In the genomic region with DNA sequence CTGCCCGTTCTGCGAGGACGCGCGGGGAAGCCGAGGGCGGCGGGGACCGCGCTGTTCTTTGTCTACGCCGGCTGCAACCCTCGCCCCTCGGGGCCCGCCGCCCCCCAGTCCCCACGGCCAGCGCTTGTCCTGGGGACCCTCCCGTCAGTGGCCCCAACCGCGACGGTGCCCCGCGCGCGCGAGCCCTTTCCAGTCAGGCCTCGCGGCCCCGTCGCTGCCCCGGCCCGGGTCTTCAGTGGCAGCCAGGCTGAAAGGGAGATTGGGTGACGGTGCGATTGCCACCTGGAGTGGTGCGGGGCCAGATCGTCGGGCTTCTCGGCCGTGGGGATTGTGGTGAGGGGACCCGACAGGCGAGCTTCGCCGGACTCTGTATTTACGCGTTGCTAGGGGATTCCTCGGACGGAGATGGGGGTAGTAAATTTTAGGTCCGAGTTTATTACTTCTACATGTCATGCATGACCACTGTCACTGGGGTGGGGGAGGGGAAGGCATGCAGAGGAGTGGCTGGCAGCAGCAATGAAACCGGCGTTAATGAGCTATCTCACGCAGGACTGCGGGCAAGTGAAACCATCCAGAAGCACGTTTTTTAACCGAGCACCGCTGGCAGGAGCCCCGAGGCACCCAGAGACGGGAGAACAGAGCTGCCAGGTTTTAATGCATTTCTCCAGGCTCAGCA, we compare ENCODE assay signal across 9 mouse cellular contexts. TPM values are rescaled to one million over a fixed set of nuclear protein-coding genes. Genes with fewer than 3 reads are reported as not detected.
DNase-seq lines count a peak whose midpoint lies in the region; ATAC-seq lines count a peak whose summit lies in the region.
"Had no signal": no experiment of that assay in that cellular context is flagged by ENCODE, and none has a peak within 500 bp of the region (broad histone marks: within the 10 kb centered on the region; RNA-seq: fewer than 3 reads in every experiment).

No protein-coding gene starts in this region.

- H3K4me2 ChIP-seq in lung, embryonic 15.5 days, result peak overlapping the region; percentile 91
- H3K4me2 ChIP-seq in neural tube, embryonic 13.5 days, result peak overlapping the region; percentile 89

- under 1% methylated on average over 51 of the region's 58 CpGs for WGBS in lung, embryonic 15.5 days
- under 1% methylated on average over 58 of the region's 58 CpGs for WGBS in neural tube, embryonic 13.5 days

- DNase-seq in lung, adult 18-20 months, result no peak
- DNase-seq in cerebellum, adult 9-11 months, result peak; percentile 80
- DNase-seq in forelimb bud, embryonic 11.5 days (ENCODE audit: low read depth, low spot score), result peak; percentile 25
- DNase-seq in kidney, postnatal 36 days, result peak; percentile 8 to 53
- DNase-seq in ovary, postnatal 10 days (ENCODE audit: low spot score), result no peak
- DNase-seq in gastrocnemius, postnatal 25 days, result no peak

- no peak overlapping the region for H3K9ac ChIP-seq in lung, embryonic 15.5 days
- H3K9ac ChIP-seq in neural tube, embryonic 13.5 days, result peak overlapping the region; percentile 88

- H3K4me1 ChIP-seq in lung, embryonic 15.5 days, result peaks cover 17% of the 10 kb centered on the region
- peaks cover 38% of the 10 kb centered on the region for H3K4me1 ChIP-seq in neural tube, embryonic 13.5 days (replicated peaks)

- H3K27ac ChIP-seq in lung, embryonic 15.5 days, result no peak overlapping the region
- H3K27ac ChIP-seq in neural tube, embryonic 13.5 days (replicated peaks), result peak overlapping the region; percentile 96

- no peaks in the 10 kb centered on the region for H3K9me3 ChIP-seq in lung, embryonic 15.5 days
- H3K9me3 ChIP-seq in neural tube, embryonic 13.5 days, result no peaks in the 10 kb centered on the region

- H3K27me3 ChIP-seq in lung, embryonic 15.5 days, result peaks cover 84% of the 10 kb centered on the region
- H3K27me3 ChIP-seq in neural tube, embryonic 13.5 days, result peaks cover 46% of the 10 kb centered on the region

- H3K36me3 ChIP-seq in lung, embryonic 15.5 days, result no peaks in the 10 kb centered on the region
- no peaks in the 10 kb centered on the region for H3K36me3 ChIP-seq in neural tube, embryonic 13.5 days

- H3K4me3 ChIP-seq in lung, embryonic 15.5 days, result peak overlapping the region; percentile 48
- peak overlapping the region; percentile 63 for H3K4me3 ChIP-seq in neural tube, embryonic 13.5 days
- H3K4me3 ChIP-seq: myocyte had no signal

- ATAC-seq in lung, embryonic 15.5 days (ENCODE audit: borderline replicate concordance, extremely low read depth, low FRiP score, low TSS enrichment), result peak; percentile 28; the same call in 1 of the 2 replicates
- ATAC-seq in neural tube, embryonic 13.5 days (ENCODE audit: low read depth), result peak; percentile 77

RNA-seq across cellular contexts. Expression of gene Reln, which starts 0.6 kb away (rescaled TPM):
- 1.4 and 2.4 TPM in 2 replicates for polyA plus RNA-seq in lung, embryonic 15.5 days (2015; fragmentation: Nextera tagmentation; extraction: Ambion mirVana)
- 45.8 and 51.3 TPM in 2 replicates for polyA plus RNA-seq in neural tube, embryonic 13.5 days (2015; fragmentation: Nextera tagmentation; extraction: Ambion mirVana)
- 1 to 10 TPM; 2.0 to 3.6 TPM for total RNA-seq in gastrocnemius, postnatal 25 days (2021)

Comparison
In these comparisons a context has a peak if more than half of its experiments do, and no peak if none do; other contexts are left out.
1. DNase-seq: peak in cerebellum, adult 9-11 months (single experiment), forelimb bud, embryonic 11.5 days (single experiment) and kidney, postnatal 36 days (2 of 2); none in lung, adult 18-20 months (0 of 2), ovary, postnatal 10 days (single experiment) and gastrocnemius, postnatal 25 days (single experiment).
2. RNA of gene Reln, which starts 0.6 kb away (polyA plus RNA-seq): 45.8 to 51.3 TPM in neural tube, embryonic 13.5 days; 1.4 to 2.4 TPM in lung, embryonic 15.5 days; every median in the first group is over 10 times any median in the second.